Mouse (Mus musculus): ENCODE measurements around the gene Olfr1216. TPM values are rescaled to one million over a fixed set of nuclear protein-coding genes. Genes with fewer than 3 reads are reported as not detected.
"Not testable (repeated sequence)": the region's sequence is repeated elsewhere in the genome, so short reads cannot be mapped to it uniquely, and the experiment has no call there.

Olfr1216 gene
- not detected in 2 replicates for polyA plus RNA-seq (2016; fragmentation: Nextera tagmentation; extraction: Ambion mirVana)

GRCm38 (mm10) chr2:89018240-89018639 lies at the start of gene Olfr1216:
TSS of gene Olfr1216 (minus strand) at chr2:89018340.
- no peaks in the 10 kb centered on the region for H3K27me3 ChIP-seq (replicated peaks)
- no peak within 1 kb of the TSS for H3K4me2 ChIP-seq
- H3K4me1 ChIP-seq (replicated peaks) = no peaks in the 10 kb centered on the region
- 81% methylated on average over 1 of the region's 1 CpGs for WGBS
- no peak within 1 kb of the TSS for H3K4me3 ChIP-seq
- H3K27ac ChIP-seq (ENCODE audit: poor library complexity, severe bottlenecking) = no peak within 1 kb of the TSS
- no peak within 1 kb of the TSS for H3K9ac ChIP-seq
- no peaks in the 10 kb centered on the region for H3K9me3 ChIP-seq (replicated peaks)
- ATAC-seq (ENCODE audit: insufficient number of reproducible peaks, low FRiP score) = no peak
- no peaks in the 10 kb centered on the region for H3K36me3 ChIP-seq

GRCm38 (mm10) chr2:89061087-89061486 lies 42.9 kb upstream of the Olfr1216 start, which contains the start of gene Olfr1218:
TSS of gene Olfr1218 (minus strand) at chr2:89061187.
- Histone ChIP-seq H3K27me3 (replicated peaks) (no peaks in the 10 kb centered on the region), H3K9ac (no peak within 1 kb of the TSS), H3K36me3 (no peaks in the 10 kb centered on the region), H3K4me3 (no peak within 1 kb of the TSS), H3K4me1 (replicated peaks) (no peaks in the 10 kb centered on the region), H3K9me3 (replicated peaks) (no peaks in the 10 kb centered on the region), H3K27ac (ENCODE audit: poor library complexity, severe bottlenecking) (no peak within 1 kb of the TSS), H3K4me2 (no peak within 1 kb of the TSS)
- no peak for ATAC-seq (ENCODE audit: insufficient number of reproducible peaks, low FRiP score)

GRCm38 (mm10) chr2:89031965-89032364 lies 13.8 kb upstream of the Olfr1216 start, which contains the start of gene Olfr1217:
TSS of gene Olfr1217 (minus strand) at chr2:89032065.
- no peaks in the 10 kb centered on the region for H3K9me3 ChIP-seq (replicated peaks)
- H3K4me3 ChIP-seq = no peak within 1 kb of the TSS
- H3K9ac ChIP-seq = no peak within 1 kb of the TSS
- no peaks in the 10 kb centered on the region for H3K36me3 ChIP-seq
- H3K4me2 ChIP-seq = no peak within 1 kb of the TSS
- 59% methylated on average over 2 of the region's 2 CpGs for WGBS
- no peak for ATAC-seq (ENCODE audit: insufficient number of reproducible peaks, low FRiP score)
- H3K27me3 ChIP-seq (replicated peaks) = no peaks in the 10 kb centered on the region
- no peak within 1 kb of the TSS for H3K27ac ChIP-seq (ENCODE audit: poor library complexity, severe bottlenecking)
- H3K4me1 ChIP-seq (replicated peaks) = no peaks in the 10 kb centered on the region

GRCm38 (mm10) chr2:89021436-89021835 lies 3.3 kb upstream of the Olfr1216 start:
- H3K4me1 ChIP-seq (replicated peaks); H3K9me3 ChIP-seq (replicated peaks); H3K9ac ChIP-seq; ATAC-seq (ENCODE audit: insufficient number of reproducible peaks, low FRiP score); H3K27ac ChIP-seq (ENCODE audit: poor library complexity, severe bottlenecking); H3K36me3 ChIP-seq; H3K4me2 ChIP-seq; H3K27me3 ChIP-seq (replicated peaks); H3K4me3 ChIP-seq: not testable (repeated sequence)
- WGBS = 67% methylated on average over 3 of the region's 3 CpGs

GRCm38 (mm10) chr2:89006873-89007272 lies 11.3 kb downstream of the Olfr1216 start, which contains the start of gene Olfr1215:
TSS of gene Olfr1215 (minus strand) at chr2:89006973.
- no peak within 1 kb of the TSS for H3K4me2 ChIP-seq
- H3K4me1 ChIP-seq (replicated peaks) = no peaks in the 10 kb centered on the region
- no peak within 1 kb of the TSS for H3K27ac ChIP-seq (ENCODE audit: poor library complexity, severe bottlenecking)
- H3K4me3 ChIP-seq = no peak within 1 kb of the TSS
- H3K36me3 ChIP-seq = no peaks in the 10 kb centered on the region
- no peaks in the 10 kb centered on the region for H3K9me3 ChIP-seq (replicated peaks)
- no peak for ATAC-seq (ENCODE audit: insufficient number of reproducible peaks, low FRiP score)
- H3K27me3 ChIP-seq (replicated peaks) = no peaks in the 10 kb centered on the region
- no peak within 1 kb of the TSS for H3K9ac ChIP-seq
- 62% methylated on average over 2 of the region's 2 CpGs for WGBS

GRCm38 (mm10) chr2:88992553-88992952 lies 25.6 kb downstream of the Olfr1216 start, which contains the start of gene Olfr1214:
TSS of gene Olfr1214 (minus strand) at chr2:88992653.
- Histone ChIP-seq H3K4me3 (no peak within 1 kb of the TSS), H3K27me3 (replicated peaks) (no peaks in the 10 kb centered on the region), H3K4me1 (replicated peaks) (no peaks in the 10 kb centered on the region), H3K9me3 (replicated peaks) (no peaks in the 10 kb centered on the region), H3K4me2 (no peak within 1 kb of the TSS), H3K27ac (ENCODE audit: poor library complexity, severe bottlenecking) (no peak within 1 kb of the TSS), H3K9ac (no peak within 1 kb of the TSS), H3K36me3 (no peaks in the 10 kb centered on the region)
- WGBS = 68% methylated on average over 1 of the region's 1 CpGs
- no peak for ATAC-seq (ENCODE audit: insufficient number of reproducible peaks, low FRiP score)

GRCm38 (mm10) chr2:88980181-88980580 lies 38.0 kb downstream of the Olfr1216 start, which contains the start of gene Gm13762:
TSS of gene Gm13762 (minus strand) at chr2:88980281.
- 65% methylated on average over 1 of the region's 1 CpGs for WGBS
- no peaks in the 10 kb centered on the region for H3K27me3 ChIP-seq (replicated peaks)
- no peak within 1 kb of the TSS for H3K9ac ChIP-seq
- no peak within 1 kb of the TSS for H3K27ac ChIP-seq (ENCODE audit: poor library complexity, severe bottlenecking)
- H3K4me2 ChIP-seq = no peak within 1 kb of the TSS
- no peak for ATAC-seq (ENCODE audit: insufficient number of reproducible peaks, low FRiP score)
- no peaks in the 10 kb centered on the region for H3K36me3 ChIP-seq
- no peaks in the 10 kb centered on the region for H3K4me1 ChIP-seq (replicated peaks)
- H3K9me3 ChIP-seq (replicated peaks) = no peaks in the 10 kb centered on the region
- H3K4me3 ChIP-seq = no peak within 1 kb of the TSS

Other genes with a start within 250 kb of the Olfr1216 start
- not detected in 2 replicates for gene Olfr1200, start 247.9 kb downstream of the Olfr1216 start, polyA plus RNA-seq (2016; fragmentation: Nextera tagmentation; extraction: Ambion mirVana)
- gene Olfr1201, start 225.3 kb downstream of the Olfr1216 start, polyA plus RNA-seq (2016; fragmentation: Nextera tagmentation; extraction: Ambion mirVana) = not detected in 2 replicates
- not detected in 2 replicates for gene Olfr1202, start 203.8 kb downstream of the Olfr1216 start, polyA plus RNA-seq (2016; fragmentation: Nextera tagmentation; extraction: Ambion mirVana)
- not detected in 2 replicates for gene Olfr1205, start 188.6 kb downstream of the Olfr1216 start, polyA plus RNA-seq (2016; fragmentation: Nextera tagmentation; extraction: Ambion mirVana)
- gene Olfr1204, start 169.0 kb downstream of the Olfr1216 start, polyA plus RNA-seq (2016; fragmentation: Nextera tagmentation; extraction: Ambion mirVana) = not detected in 2 replicates
- not detected in 2 replicates for gene Olfr1206, start 155.1 kb downstream of the Olfr1216 start, polyA plus RNA-seq (2016; fragmentation: Nextera tagmentation; extraction: Ambion mirVana)
- not detected in 2 replicates for gene Olfr1208, start 116.0 kb downstream of the Olfr1216 start, polyA plus RNA-seq (2016; fragmentation: Nextera tagmentation; extraction: Ambion mirVana)
- not detected in 2 replicates for gene Olfr1209, start 103.2 kb downstream of the Olfr1216 start, polyA plus RNA-seq (2016; fragmentation: Nextera tagmentation; extraction: Ambion mirVana)
- not detected in 2 replicates for gene Olfr1211, start 80.2 kb downstream of the Olfr1216 start, polyA plus RNA-seq (2016; fragmentation: Nextera tagmentation; extraction: Ambion mirVana)
- gene Olfr1212, start 64.4 kb downstream of the Olfr1216 start, polyA plus RNA-seq (2016; fragmentation: Nextera tagmentation; extraction: Ambion mirVana) = not detected in 2 replicates
- not detected in 2 replicates for gene Gm13762, start 38.1 kb downstream of the Olfr1216 start, polyA plus RNA-seq (2016; fragmentation: Nextera tagmentation; extraction: Ambion mirVana)
- not detected in 2 replicates for gene Olfr1214, start 25.7 kb downstream of the Olfr1216 start, polyA plus RNA-seq (2016; fragmentation: Nextera tagmentation; extraction: Ambion mirVana)
- not detected in 2 replicates for gene Olfr1215, start 11.4 kb downstream of the Olfr1216 start, polyA plus RNA-seq (2016; fragmentation: Nextera tagmentation; extraction: Ambion mirVana)
- gene Olfr1217, start 13.7 kb upstream of the Olfr1216 start, polyA plus RNA-seq (2016; fragmentation: Nextera tagmentation; extraction: Ambion mirVana) = not detected in 2 replicates
- not detected in 2 replicates for gene Olfr1218, start 42.8 kb upstream of the Olfr1216 start, polyA plus RNA-seq (2016; fragmentation: Nextera tagmentation; extraction: Ambion mirVana)
- gene Olfr1219, start 65.2 kb upstream of the Olfr1216 start, polyA plus RNA-seq (2016; fragmentation: Nextera tagmentation; extraction: Ambion mirVana) = not detected in 2 replicates
- gene Olfr1220, start 88.5 kb upstream of the Olfr1216 start, polyA plus RNA-seq (2016; fragmentation: Nextera tagmentation; extraction: Ambion mirVana) = not detected in 2 replicates
- gene Olfr1221, start 98.9 kb upstream of the Olfr1216 start, polyA plus RNA-seq (2016; fragmentation: Nextera tagmentation; extraction: Ambion mirVana) = not detected in 2 replicates
- not detected in 2 replicates for gene Olfr1222, start 114.7 kb upstream of the Olfr1216 start, polyA plus RNA-seq (2016; fragmentation: Nextera tagmentation; extraction: Ambion mirVana)
- not detected in 2 replicates for gene Olfr1223, start 133.2 kb upstream of the Olfr1216 start, polyA plus RNA-seq (2016; fragmentation: Nextera tagmentation; extraction: Ambion mirVana)
- gene Olfr1224-ps1, start 145.8 kb upstream of the Olfr1216 start, polyA plus RNA-seq (2016; fragmentation: Nextera tagmentation; extraction: Ambion mirVana) = not detected in 2 replicates
- not detected in 2 replicates for gene Olfr1225, start 156.3 kb upstream of the Olfr1216 start, polyA plus RNA-seq (2016; fragmentation: Nextera tagmentation; extraction: Ambion mirVana)
- gene Olfr1226, start 181.7 kb upstream of the Olfr1216 start, polyA plus RNA-seq (2016; fragmentation: Nextera tagmentation; extraction: Ambion mirVana) = not detected in 2 replicates
- not detected in 2 replicates for gene Olfr1228, start 235.7 kb upstream of the Olfr1216 start, polyA plus RNA-seq (2016; fragmentation: Nextera tagmentation; extraction: Ambion mirVana)